Mouse (Mus musculus) midbrain, embryonic 16.5 days (tissue): Measurements from ENCODE around the gene Taf10. TPM values are rescaled to one million over a fixed set of nuclear protein-coding genes. Genes with fewer than 3 reads are reported as not detected.

Experiments
- ATAC-seq: fragments of 200-750 bp; cut with Nextera tagmentation; 2 replicates; pipeline ENCODE4 v1.8.0; 2017; ENCODE audit warnings: moderate TSS enrichment
- H3K27ac ChIP-seq: fragments of 300-500 bp; sonication (generic); 2 replicates; pipeline ENCODE4 v1.5.1; 2014; ENCODE audit warnings: mild to moderate bottlenecking, low read length, mixed read lengths
- H3K27me3 ChIP-seq: fragments of 300-500 bp; sonication (generic); 2 replicates; pipeline ENCODE4 v1.6.1; 2014; ENCODE audit warnings: low read depth, low read length, mixed read lengths; ENCODE audit not compliant: control insufficient read depth, insufficient read depth
- H3K36me3 ChIP-seq: fragments of 300-500 bp; sonication (generic); 2 replicates; pipeline ENCODE4 v1.6.1; 2014; ENCODE audit warnings: mild to moderate bottlenecking, low read length, moderate library complexity, mixed read lengths; ENCODE audit not compliant: control insufficient read depth, insufficient read depth
- H3K4me1 ChIP-seq: fragments of 300-500 bp; sonication (generic); 2 replicates; pipeline ENCODE4 v1.6.1; 2014; ENCODE audit warnings: mild to moderate bottlenecking, low read length, mixed read lengths; ENCODE audit not compliant: control insufficient read depth, insufficient read depth
- H3K4me2 ChIP-seq: fragments of 300-500 bp; sonication (generic); 2 replicates; pipeline ENCODE4 v1.6.1; 2014; ENCODE audit warnings: mild to moderate bottlenecking, low read length, mixed read lengths
- H3K4me3 ChIP-seq: fragments of 300-500 bp; sonication (generic); 2 replicates; pipeline ENCODE4 v1.5.1; 2014; ENCODE audit warnings: low read depth, mild to moderate bottlenecking, low read length, moderate library complexity, mixed read lengths
- H3K9ac ChIP-seq: fragments of 300-500 bp; sonication (generic); 2 replicates; pipeline ENCODE4 v1.6.1; 2014; ENCODE audit warnings: low read depth, low read length, mixed read lengths
- H3K9me3 ChIP-seq: fragments of 300-500 bp; sonication (generic); replicated peaks from 2 replicates; pipeline ENCODE4 v1.6.1; 2014; ENCODE audit warnings: mild to moderate bottlenecking, low read length, mixed read lengths; ENCODE audit not compliant: control insufficient read depth, poor library complexity, severe bottlenecking
- WGBS: fragments of 180-500 bp; shearing (Covaris S2); extraction: QIAGEN DNeasy Blood & Tissue Kit; methylation state at CpG from one replicate; pipeline ENCODE4 v1.1.7; 2014; 5-methylcytosine and 5-hydroxymethylcytosine counted together
- polyA plus RNA-seq: library from polyadenylated mRNA; unstranded; fragments of >200 nt; fragmentation: Nextera tagmentation; extraction: Ambion mirVana; gene quantifications from 2 replicates; pipeline ENCODE4 v1.2.1, GENCODE M21; 2015

Gene Taf10
- polyA plus RNA-seq, 1 experiment from 2014 or later = 78.4 TPM

DNA sequence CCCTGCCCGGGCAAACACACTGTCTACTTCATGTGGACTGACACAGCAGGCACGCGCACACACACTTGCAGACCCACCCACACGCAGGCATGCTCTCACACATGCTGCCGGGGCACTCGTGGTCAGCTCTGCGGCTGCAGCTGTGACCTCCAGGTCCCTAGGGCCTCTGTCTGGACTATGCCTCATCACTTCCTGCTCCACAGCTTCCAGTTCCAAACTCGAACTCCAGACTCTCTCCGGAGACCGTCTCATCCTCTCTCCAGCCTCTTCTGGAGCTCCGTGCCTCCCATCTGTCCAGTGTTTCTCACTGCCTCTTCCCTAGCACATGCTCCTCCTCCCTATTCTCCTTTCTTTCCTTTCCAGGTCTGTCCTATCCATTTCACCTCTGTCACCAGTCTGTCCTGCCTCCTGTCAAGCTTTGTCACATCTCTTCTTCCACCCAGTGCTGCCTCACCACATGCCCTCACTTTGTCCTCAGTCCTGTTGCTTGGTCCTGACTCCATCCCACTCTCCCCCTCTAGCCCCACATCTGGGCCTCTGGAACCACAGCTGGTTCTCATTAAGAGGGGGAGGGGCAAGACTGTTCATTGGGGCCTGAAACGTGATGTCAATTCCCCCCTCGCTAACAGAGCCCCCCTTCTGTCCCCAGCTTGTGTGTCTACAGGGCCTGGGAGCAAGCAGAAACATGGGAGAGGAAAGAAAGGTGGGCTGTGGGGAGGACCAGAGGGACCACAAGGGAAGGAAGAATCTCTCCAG is 33.8 kb upstream of the Taf10 start:
- Histone ChIP-seq H3K9me3 (no peaks in the 10 kb centered on the region), H3K4me1 (peaks cover 59% of the 10 kb centered on the region), H3K27ac (peak overlapping the region; percentile 6), H3K36me3 (peaks cover 15% of the 10 kb centered on the region), H3K4me2 (peak overlapping the region; percentile 4), H3K9ac (0 out of 2 replicates have a peak overlapping the region, but pooled peaks have one; percentile 15), H3K4me3 (no peak overlapping the region), H3K27me3 (no peaks in the 10 kb centered on the region)
- WGBS = 58% methylated on average over 13 of the region's 13 CpGs
- peak; percentile 24 for ATAC-seq

GRCm38 (mm10) chr7:105777316-105777715 is 33.2 kb upstream of the Taf10 start:
- H3K9ac ChIP-seq = no peak overlapping the region
- no peak for ATAC-seq
- H3K36me3 ChIP-seq = peaks cover 20% of the 10 kb centered on the region
- H3K27me3 ChIP-seq = no peaks in the 10 kb centered on the region
- H3K9me3 ChIP-seq = no peaks in the 10 kb centered on the region
- H3K4me1 ChIP-seq = peaks cover 52% of the 10 kb centered on the region
- no peak overlapping the region for H3K4me2 ChIP-seq
- 100% methylated on average over 1 of the region's 1 CpGs for WGBS
- no peak overlapping the region for H3K4me3 ChIP-seq
- no peak overlapping the region for H3K27ac ChIP-seq

GRCm38 (mm10) chr7:105776026-105776425 is 31.9 kb upstream of the Taf10 start:
- H3K4me1 ChIP-seq = peaks cover 54% of the 10 kb centered on the region
- peaks cover 28% of the 10 kb centered on the region for H3K36me3 ChIP-seq
- no peak overlapping the region for H3K9ac ChIP-seq
- 92% methylated on average over 2 of the region's 2 CpGs for WGBS
- ATAC-seq = no peak
- no peaks in the 10 kb centered on the region for H3K9me3 ChIP-seq
- no peak overlapping the region for H3K4me3 ChIP-seq
- no peaks in the 10 kb centered on the region for H3K27me3 ChIP-seq
- no peak overlapping the region for H3K27ac ChIP-seq
- no peak overlapping the region for H3K4me2 ChIP-seq

GRCm38 (mm10) chr7:105774661-105775060 is 30.5 kb upstream of the Taf10 start:
- Histone ChIP-seq H3K4me3 (no peak overlapping the region), H3K27me3 (no peaks in the 10 kb centered on the region)

DNA sequence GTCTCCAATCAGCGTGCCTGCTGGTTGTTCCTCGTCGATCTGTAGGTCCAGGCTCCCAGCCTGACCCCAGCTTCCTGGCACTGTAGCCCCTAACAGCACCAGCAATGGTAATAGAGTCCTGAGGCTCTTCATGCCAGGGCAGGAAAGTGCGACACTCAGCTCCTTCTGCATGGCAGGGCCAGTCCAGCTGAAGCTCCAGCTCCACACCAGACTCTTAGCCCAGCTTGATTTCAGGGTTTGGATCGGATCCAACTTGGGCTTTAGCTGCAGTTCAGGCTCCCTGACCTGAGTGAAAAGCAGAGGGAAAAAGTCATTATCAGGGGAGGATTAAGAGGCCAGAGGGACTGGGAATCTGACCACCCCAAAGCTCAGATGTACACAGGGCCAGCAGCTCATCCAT is 28.9 kb upstream of the Taf10 start:
- Histone ChIP-seq H3K9me3 (no peaks in the 10 kb centered on the region), H3K4me1 (peaks cover 51% of the 10 kb centered on the region), H3K4me2 (no peak overlapping the region), H3K36me3 (peaks cover 37% of the 10 kb centered on the region), H3K27me3 (no peaks in the 10 kb centered on the region), H3K27ac (no peak overlapping the region), H3K9ac (no peak overlapping the region), H3K4me3 (no peak overlapping the region)
- 79% methylated on average over 5 of the region's 5 CpGs for WGBS
- ATAC-seq = no peak

More at GRCm38 (mm10) chr7:105774661-105775060, 30.5 kb upstream of the Taf10 start:
- Histone ChIP-seq H3K36me3 (peaks cover 32% of the 10 kb centered on the region), H3K4me1 (peaks cover 51% of the 10 kb centered on the region), H3K4me2 (no peak overlapping the region), H3K9me3 (no peaks in the 10 kb centered on the region), H3K27ac (0 out of 2 replicates have a peak overlapping the region, but pooled peaks have one; percentile 14), H3K9ac (no peak overlapping the region)
- 25% methylated on average over 8 of the region's 8 CpGs for WGBS
- ATAC-seq = no peak

- Histone ChIP-seq H3K4me2 (no peak overlapping the region), H3K36me3 (peaks cover 37% of the 10 kb centered on the region), H3K27ac (no peak overlapping the region), H3K4me3 (no peak overlapping the region), H3K9me3 (no peaks in the 10 kb centered on the region), H3K4me1 (peaks cover 49% of the 10 kb centered on the region), H3K9ac (no peak overlapping the region), H3K27me3 (no peaks in the 10 kb centered on the region)
- no peak for ATAC-seq
- WGBS = 98% methylated on average over 15 of the region's 15 CpGs
Observed at GRCm38 (mm10) chr7:105772331-105772730, 28.2 kb upstream of the Taf10 start.

- Histone ChIP-seq H3K9me3 (no peaks in the 10 kb centered on the region), H3K36me3 (peaks cover 49% of the 10 kb centered on the region), H3K4me1 (peaks cover 30% of the 10 kb centered on the region), H3K4me3 (no peak overlapping the region), H3K27me3 (no peaks in the 10 kb centered on the region), H3K9ac (no peak overlapping the region), H3K27ac (no peak overlapping the region), H3K4me2 (no peak overlapping the region)
- no peak for ATAC-seq
- WGBS = 85% methylated on average over 3 of the region's 3 CpGs
Observed at GRCm38 (mm10) chr7:105769959-105770358, 25.8 kb upstream of the Taf10 start.

DNA sequence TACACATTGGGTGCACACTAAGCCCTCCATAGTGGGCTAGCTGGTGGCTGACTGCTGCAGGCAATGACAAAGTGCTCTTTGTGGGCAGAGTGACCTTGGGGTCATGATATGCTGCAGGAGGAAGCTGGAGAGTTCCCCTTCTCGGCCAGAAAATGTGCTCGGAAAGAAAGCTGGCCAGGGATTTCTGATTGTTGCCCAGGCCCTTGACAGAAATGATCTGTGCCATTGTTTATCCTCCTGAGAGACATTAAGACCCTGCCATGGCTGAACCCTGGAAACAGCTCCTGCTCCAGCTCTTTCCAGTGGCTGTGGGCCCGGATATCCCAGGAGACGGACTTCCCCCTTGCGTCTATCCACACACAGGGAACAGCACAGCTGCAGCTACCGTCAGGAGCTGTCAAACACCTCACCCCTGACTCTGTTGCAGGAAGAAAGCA is 23.6 kb upstream of the Taf10 start:
- H3K4me1 ChIP-seq = peaks cover 23% of the 10 kb centered on the region
- 12% methylated on average over 6 of the region's 6 CpGs for WGBS
- peak overlapping the region; percentile 44 for H3K27ac ChIP-seq
- H3K27me3 ChIP-seq = no peaks in the 10 kb centered on the region
- H3K4me3 ChIP-seq = no peak overlapping the region
- H3K9me3 ChIP-seq = no peaks in the 10 kb centered on the region
- H3K9ac ChIP-seq = no peak overlapping the region
- peak; percentile 36 for ATAC-seq
- no peak overlapping the region for H3K4me2 ChIP-seq
- peaks cover 65% of the 10 kb centered on the region for H3K36me3 ChIP-seq

- Histone ChIP-seq H3K9ac (no peak overlapping the region), H3K27ac (no peak overlapping the region), H3K4me2 (no peak overlapping the region), H3K9me3 (no peaks in the 10 kb centered on the region), H3K36me3 (peaks cover 54% of the 10 kb centered on the region), H3K4me3 (no peak overlapping the region), H3K27me3 (no peaks in the 10 kb centered on the region), H3K4me1 (peaks cover 17% of the 10 kb centered on the region)
- no peak for ATAC-seq
- 90% methylated on average over 11 of the region's 11 CpGs for WGBS
Observed at GRCm38 (mm10) chr7:105764331-105764730, 20.2 kb upstream of the Taf10 start.
